Mouse (Mus musculus) liver, embryonic 16.5 days (tissue): Measurements from ENCODE around the gene Scn1b. TPM values are rescaled to one million over a fixed set of nuclear protein-coding genes. Genes with fewer than 3 reads are reported as not detected.

Experiments
- ATAC-seq: fragments of 200-750 bp; cut with Nextera tagmentation; 2 replicates; pipeline ENCODE4 v1.8.0; 2017; ENCODE audit warnings: low read depth, mild to moderate bottlenecking, moderate number of reproducible peaks, moderate library complexity
- H3K27ac ChIP-seq: fragments of 300-500 bp; sonication (generic); 2 replicates; pipeline ENCODE4 v1.5.1; 2014; ENCODE audit warnings: mild to moderate bottlenecking, low read length
- H3K27me3 ChIP-seq: fragments of 300-500 bp; sonication (generic); 2 replicates; pipeline ENCODE4 v1.6.1; 2014; ENCODE audit warnings: low read depth, low read length, mixed read lengths; ENCODE audit not compliant: control insufficient read depth, insufficient read depth
- H3K36me3 ChIP-seq: fragments of 300-500 bp; sonication (generic); 2 replicates; pipeline ENCODE4 v1.6.1; 2014; ENCODE audit warnings: mild to moderate bottlenecking; ENCODE audit not compliant: control insufficient read depth, insufficient read depth
- H3K4me1 ChIP-seq: fragments of 300-500 bp; sonication (generic); 2 replicates; pipeline ENCODE4 v1.6.1; 2014; ENCODE audit warnings: low read depth, low read length, mixed read lengths; ENCODE audit not compliant: control insufficient read depth
- H3K4me2 ChIP-seq: fragments of 300-500 bp; sonication (generic); 2 replicates; pipeline ENCODE4 v1.6.1; 2014; ENCODE audit warnings: low read depth, low read length, mixed read lengths
- H3K4me3 ChIP-seq: fragments of 300-500 bp; sonication (generic); 2 replicates; pipeline ENCODE4 v1.5.1; 2014; ENCODE audit warnings: low read depth, mild to moderate bottlenecking, low read length
- H3K9ac ChIP-seq: fragments of 300-500 bp; sonication (generic); 2 replicates; pipeline ENCODE4 v1.6.1; 2014; ENCODE audit warnings: low read depth, low read length
- H3K9me3 ChIP-seq: fragments of 300-500 bp; sonication (generic); replicated peaks from 2 replicates; pipeline ENCODE4 v1.6.1; 2016; ENCODE audit warnings: low read length; ENCODE audit not compliant: control insufficient read depth
- WGBS: fragments of 180-500 bp; shearing (Covaris S2); extraction: QIAGEN DNeasy Blood & Tissue Kit; methylation state at CpG from one replicate; pipeline ENCODE4 v1.1.7; 2014; ENCODE audit not compliant: insufficient replicate concordance; 5-methylcytosine and 5-hydroxymethylcytosine counted together
- polyA plus RNA-seq: library from polyadenylated mRNA; unstranded; fragments of >200 nt; fragmentation: Nextera tagmentation; extraction: Ambion mirVana; gene quantifications from 2 replicates; pipeline ENCODE4 v1.2.1, GENCODE M21; 2015

Scn1b gene
- polyA plus RNA-seq, 1 experiment from 2014 or later: 0.76 TPM

GRCm38 (mm10) chr7:31079670-31080069 is 47.1 kb downstream of the Scn1b start:
- 67% methylated on average over 8 of the region's 8 CpGs for WGBS
- H3K27ac ChIP-seq: no peak overlapping the region
- H3K9me3 ChIP-seq: no peaks in the 10 kb centered on the region
- no peak overlapping the region for H3K4me3 ChIP-seq
- H3K4me1 ChIP-seq: no peaks in the 10 kb centered on the region; the same call in 1 of the 2 replicates
- peak; percentile 37; the same call in 1 of the 2 replicates for ATAC-seq
- no peaks in the 10 kb centered on the region for H3K36me3 ChIP-seq
- no peaks in the 10 kb centered on the region for H3K27me3 ChIP-seq
- no peak overlapping the region for H3K9ac ChIP-seq
- H3K4me2 ChIP-seq: no peak overlapping the region

GRCm38 (mm10) chr7:31077885-31078445 is 48.8 kb downstream of the Scn1b start:
- ATAC-seq: no peak
- WGBS: 30% methylated on average over 5 of the region's 5 CpGs

GRCm38 (mm10) chr7:31077470-31077869 is 49.3 kb downstream of the Scn1b start:
- no peak overlapping the region for H3K27ac ChIP-seq

More at GRCm38 (mm10) chr7:31077885-31078445, 48.8 kb downstream of the Scn1b start:
- H3K4me3 ChIP-seq: no peak overlapping the region
- H3K27me3 ChIP-seq: no peaks in the 10 kb centered on the region
- no peaks in the 10 kb centered on the region; the same call in 1 of the 2 replicates for H3K4me1 ChIP-seq
- H3K9me3 ChIP-seq: no peaks in the 10 kb centered on the region
- no peaks in the 10 kb centered on the region for H3K36me3 ChIP-seq
- no peak overlapping the region for H3K4me2 ChIP-seq
- H3K9ac ChIP-seq: no peak overlapping the region
- H3K27ac ChIP-seq: no peak overlapping the region

GRCm38 (mm10) chr7:31076492-31076891 is 50.3 kb downstream of the Scn1b start, which contains the start of gene Fxyd3:
Fxyd3 (minus strand) TSS chr7:31076704.
- Histone ChIP-seq H3K9me3 (no peaks in the 10 kb centered on the region), H3K9ac (no peak within 1 kb of the TSS), H3K27ac (no peak within 1 kb of the TSS), H3K4me2 (no peak within 1 kb of the TSS), H3K4me1 (no peaks in the 10 kb centered on the region; the same call in 1 of the 2 replicates), H3K27me3 (no peaks in the 10 kb centered on the region), H3K4me3 (no peak within 1 kb of the TSS), H3K36me3 (no peaks in the 10 kb centered on the region)
- WGBS: 43% methylated on average over 5 of the region's 5 CpGs
- no peak for ATAC-seq

More at GRCm38 (mm10) chr7:31077470-31077869, 49.3 kb downstream of the Scn1b start:
- H3K4me1 ChIP-seq: no peaks in the 10 kb centered on the region; the same call in 1 of the 2 replicates
- no peaks in the 10 kb centered on the region for H3K36me3 ChIP-seq
- no peak overlapping the region for H3K9ac ChIP-seq
- H3K4me3 ChIP-seq: no peak overlapping the region
- no peaks in the 10 kb centered on the region for H3K9me3 ChIP-seq
- ATAC-seq: no peak
- WGBS: 47% methylated on average over 6 of the region's 6 CpGs
- no peak overlapping the region for H3K4me2 ChIP-seq
- H3K27me3 ChIP-seq: no peaks in the 10 kb centered on the region

GRCm38 (mm10) chr7:31074713-31075069 is 52.1 kb downstream of the Scn1b start:
- H3K9me3 ChIP-seq: no peaks in the 10 kb centered on the region
- no peak overlapping the region for H3K4me3 ChIP-seq
- H3K27me3 ChIP-seq: no peaks in the 10 kb centered on the region
- H3K4me1 ChIP-seq: no peaks in the 10 kb centered on the region; the same call in 1 of the 2 replicates
- H3K4me2 ChIP-seq: no peak overlapping the region
- ATAC-seq: no peak
- 48% methylated on average over 5 of the region's 5 CpGs for WGBS
- H3K36me3 ChIP-seq: no peaks in the 10 kb centered on the region
- H3K27ac ChIP-seq: no peak overlapping the region
- H3K9ac ChIP-seq: no peak overlapping the region

GRCm38 (mm10) chr7:31074061-31074712 is 52.6 kb downstream of the Scn1b start:
- Histone ChIP-seq H3K9me3 (no peaks in the 10 kb centered on the region), H3K9ac (no peak overlapping the region), H3K4me3 (no peak overlapping the region), H3K36me3 (no peaks in the 10 kb centered on the region), H3K4me2 (no peak overlapping the region), H3K4me1 (no peaks in the 10 kb centered on the region; the same call in 1 of the 2 replicates), H3K27ac (no peak overlapping the region), H3K27me3 (no peaks in the 10 kb centered on the region)
- no peak for ATAC-seq
- 49% methylated on average over 7 of the region's 7 CpGs for WGBS

- H3K4me1 ChIP-seq: no peaks in the 10 kb centered on the region
- no peak overlapping the region for H3K9ac ChIP-seq
- no peak overlapping the region for H3K4me2 ChIP-seq
- no peaks in the 10 kb centered on the region for H3K27me3 ChIP-seq
- no peak overlapping the region for H3K27ac ChIP-seq
- ATAC-seq: no peak
- H3K9me3 ChIP-seq: no peaks in the 10 kb centered on the region
- H3K36me3 ChIP-seq: no peaks in the 10 kb centered on the region
- H3K4me3 ChIP-seq: no peak overlapping the region
Measured at GRCm38 (mm10) chr7:31073546-31073945, 53.3 kb downstream of the Scn1b start.

GRCm38 (mm10) chr7:31072326-31072725 is 54.5 kb downstream of the Scn1b start:
- ATAC-seq: no peak
- no peaks in the 10 kb centered on the region for H3K36me3 ChIP-seq
- no peak overlapping the region for H3K4me3 ChIP-seq
- 41% methylated on average over 9 of the region's 9 CpGs for WGBS
- no peak overlapping the region for H3K9ac ChIP-seq
- H3K27me3 ChIP-seq: no peaks in the 10 kb centered on the region
- H3K4me2 ChIP-seq: no peak overlapping the region
- no peaks in the 10 kb centered on the region for H3K4me1 ChIP-seq
- no peak overlapping the region for H3K27ac ChIP-seq
- no peaks in the 10 kb centered on the region for H3K9me3 ChIP-seq

- Histone ChIP-seq H3K4me3 (no peak overlapping the region), H3K9me3 (no peaks in the 10 kb centered on the region), H3K4me2 (no peak overlapping the region), H3K9ac (no peak overlapping the region), H3K27me3 (no peaks in the 10 kb centered on the region), H3K27ac (no peak overlapping the region), H3K4me1 (no peaks in the 10 kb centered on the region), H3K36me3 (no peaks in the 10 kb centered on the region)
- ATAC-seq: no peak
- 53% methylated on average over 6 of the region's 6 CpGs for WGBS
Measured at GRCm38 (mm10) chr7:31070324-31070723, 56.5 kb downstream of the Scn1b start.
